Mouse (Mus musculus) embryonic fibroblast, embryonic 13.5 days (primary cell): ENCODE measurements around the gene Anxa9.

Source experiments
- CTCF ChIP-seq: IDR thresholded peaks from 2 replicates; pipeline ENCODE4 v1.5.1; 2011; ENCODE audit warnings: mild to moderate bottlenecking, control low read depth, low read length, moderate library complexity, borderline replicate concordance; ENCODE audit not compliant: insufficient read depth
- POLR2A ChIP-seq: IDR thresholded peaks from 2 replicates; pipeline ENCODE4 v1.6.1; 2011; ENCODE audit warnings: low read depth, mild to moderate bottlenecking, control low read depth, low read length, moderate library complexity

DNA sequence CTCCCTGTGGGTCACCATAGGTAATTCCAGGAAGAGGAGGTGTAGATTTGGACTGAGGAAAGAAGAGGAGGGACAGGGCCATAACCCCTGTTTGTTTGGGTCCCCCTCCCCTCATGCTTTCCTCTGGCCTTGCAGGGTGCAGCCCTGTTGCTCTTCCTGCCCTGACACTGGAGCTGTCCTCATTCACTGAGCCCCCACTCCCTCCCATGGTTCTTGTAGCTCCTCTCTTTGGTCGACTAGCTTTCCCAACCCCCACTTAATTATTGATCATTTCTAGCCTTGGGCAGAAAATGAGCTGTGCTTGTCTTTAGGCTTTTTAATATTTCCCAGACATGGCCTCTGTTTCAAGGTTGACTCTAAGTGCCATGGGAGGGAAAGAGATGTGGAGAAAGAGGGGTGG is 22.9 kb downstream of the Anxa9 start:
- no peak for TF ChIP-seq POLR2A
- no peak for TF ChIP-seq CTCF
